Comparison of ENCODE assay signal across 8 mouse cellular contexts in genomic region chr8:47690674-47691078, GRCm38 (mm10). TPM values are rescaled to one million over a fixed set of nuclear protein-coding genes. Genes with fewer than 3 reads are reported as not detected.
DNase-seq lines count a peak whose midpoint lies in the region; ATAC-seq and TF ChIP-seq lines count a peak whose summit lies in the region.

No protein-coding gene starts in this region.

- H3K9me3 ChIP-seq in kidney, embryonic 14.5 days (ENCODE audit: control insufficient read depth, low read length), result no peaks in the 10 kb centered on the region
- no peaks in the 10 kb centered on the region for H3K9me3 ChIP-seq in stomach, postnatal 0 days (ENCODE audit: control insufficient read depth, low read length)

- DNase-seq in adrenal gland, postnatal 36 days, result peak; percentile 15 to 23
- no peak for DNase-seq in adrenal gland, adult 18-20 months (ENCODE audit: low spot score in 2 of 2)
- DNase-seq in heart, adult 2 months, result peak; percentile 52 to 54
- DNase-seq in lung, postnatal 25 days (ENCODE audit: low spot score), result peak; percentile 53
- peak; percentile 28 for DNase-seq in stomach, postnatal 0 days (ENCODE audit: low spot score)
- DNase-seq in ovary, postnatal 36 days (ENCODE audit: low spot score), result no peak
- DNase-seq in right cerebral cortex, postnatal 14 days, result no peak

- H3K4me3 ChIP-seq in heart, adult 2 months, result peak overlapping the region; percentile 31
- peak overlapping the region; percentile 22; the same call in 1 of the 2 replicates for H3K4me3 ChIP-seq in kidney, embryonic 14.5 days (ENCODE audit: low read length)
- H3K4me3 ChIP-seq in stomach, postnatal 0 days (ENCODE audit: low read depth, low read length), result peak overlapping the region; percentile 10

- 5% methylated on average over 16 of the region's 16 CpGs for WGBS in heart, adult 2 months
- WGBS in kidney, embryonic 14.5 days, result 7% methylated on average over 16 of the region's 16 CpGs
- WGBS in stomach, postnatal 0 days, result 7% methylated on average over 16 of the region's 16 CpGs

- H3K4me1 ChIP-seq in heart, adult 2 months (ENCODE audit: control insufficient read depth, insufficient read depth, low read length), result peaks cover 2% of the 10 kb centered on the region; the same call in 1 of the 2 replicates
- no peaks in the 10 kb centered on the region for H3K4me1 ChIP-seq in kidney, embryonic 14.5 days (ENCODE audit: control insufficient read depth, insufficient read depth, low read length)
- no peaks in the 10 kb centered on the region for H3K4me1 ChIP-seq in stomach, postnatal 0 days (replicated peaks; ENCODE audit: control insufficient read depth, insufficient read depth)

- TF ChIP-seq CTCF in heart, adult 2 months (IDR thresholded peaks at IDR 0.05), result no peak
- TF ChIP-seq CTCF in stomach, postnatal 0 days (IDR thresholded peaks at IDR 0.05; ENCODE audit: low read depth), result no peak

- TF ChIP-seq POLR2A in heart, adult 2 months (IDR thresholded peaks at IDR 0.05; ENCODE audit: insufficient read depth, low read depth, low read length), result no peak

- TF ChIP-seq EP300 in heart, adult 2 months (IDR thresholded peaks at IDR 0.05; ENCODE audit: insufficient read depth, low read depth, low read length), result no peak
- no peak for TF ChIP-seq EP300 in stomach, postnatal 0 days (optimal IDR thresholded peaks at IDR 0.05)

- intact Hi-C loops in heart, adult 2 months (cut with DNase I), result loop anchor here (5.0 to 10.0 kb wide), 3 partner anchors 138 to 306 kb away; partner anchors contain the start of genes Rwdd4a and Trappc11

- H3K4me2 ChIP-seq in kidney, embryonic 14.5 days (replicated peaks; ENCODE audit: low read depth, low read length), result peak overlapping the region; percentile 50
- peak overlapping the region; percentile 44 for H3K4me2 ChIP-seq in stomach, postnatal 0 days (replicated peaks; ENCODE audit: low read depth)

- H3K27ac ChIP-seq in heart, adult 2 months, result peak overlapping the region; percentile 65
- H3K27ac ChIP-seq in kidney, embryonic 14.5 days (ENCODE audit: low read depth, low read length), result no peak overlapping the region
- H3K27ac ChIP-seq in stomach, postnatal 0 days (replicated peaks), result no peak overlapping the region

- no peaks in the 10 kb centered on the region for H3K27me3 ChIP-seq in heart, adult 2 months (ENCODE audit: control insufficient read depth, insufficient read depth, low read length)
- no peaks in the 10 kb centered on the region for H3K27me3 ChIP-seq in kidney, embryonic 14.5 days (ENCODE audit: control insufficient read depth, insufficient read depth, low read length)
- H3K27me3 ChIP-seq in stomach, postnatal 0 days (ENCODE audit: control insufficient read depth, insufficient read depth, low read length), result no peaks in the 10 kb centered on the region

- H3K9ac ChIP-seq in heart, adult 2 months (ENCODE audit: low read depth, low read length), result peak overlapping the region; percentile 40
- H3K9ac ChIP-seq in kidney, embryonic 14.5 days (ENCODE audit: low read depth, low read length), result peak overlapping the region; percentile 47; the same call in 1 of the 2 replicates
- peak overlapping the region; percentile 45 for H3K9ac ChIP-seq in stomach, postnatal 0 days (ENCODE audit: low read length)

- no peaks in the 10 kb centered on the region for H3K79me2 ChIP-seq in heart, adult 2 months (replicated peaks; ENCODE audit: control insufficient read depth, insufficient read depth, low read length)

- no peaks in the 10 kb centered on the region for H3K36me3 ChIP-seq in heart, adult 2 months (ENCODE audit: control insufficient read depth, insufficient read depth, low read length)
- H3K36me3 ChIP-seq in kidney, embryonic 14.5 days (ENCODE audit: control insufficient read depth, insufficient read depth, low read length), result no peaks in the 10 kb centered on the region
- no peaks in the 10 kb centered on the region for H3K36me3 ChIP-seq in stomach, postnatal 0 days (ENCODE audit: control insufficient read depth, insufficient read depth, low read length)

- ATAC-seq in kidney, embryonic 14.5 days (ENCODE audit: low FRiP score, low TSS enrichment), result no peak
- no peak for ATAC-seq in stomach, postnatal 0 days (ENCODE audit: low FRiP score, low TSS enrichment)

RNA-seq across cellular contexts. Expression of gene Ing2, which starts 15.3 kb away (rescaled TPM):
- 10 to 100 TPM; 20.5 to 24.3 TPM for total RNA-seq in adrenal gland, postnatal 36 days (2021)
- 10 to 100 TPM; 15.6 to 25.4 TPM for total RNA-seq in adrenal gland, adult 18-20 months (2021)
- total RNA-seq in heart, adult 2 months (2021), result 1 to 10 TPM; 3.8 to 4.9 TPM
- polyA plus RNA-seq in heart, adult 2 months (2012; rRNA removed), result 2.6 and 3.1 TPM in 2 replicates
- polyA plus RNA-seq in kidney, embryonic 14.5 days (2014; fragmentation: Nextera tagmentation; extraction: Ambion mirVana), result 15.0 and 22.4 TPM in 2 replicates
- 9.9 and 12.8 TPM in 2 replicates for polyA plus RNA-seq in stomach, postnatal 0 days (2015; fragmentation: Nextera tagmentation; extraction: Ambion mirVana)

RNA-seq across cellular contexts. Expression of gene Cdkn2aip, which starts 23.1 kb away (rescaled TPM):
- total RNA-seq in adrenal gland, postnatal 36 days (2021), result 10 to 100 TPM; 13.9 to 16.2 TPM
- total RNA-seq in adrenal gland, adult 18-20 months (2021), result 10 to 100 TPM; 11.8 to 13.1 TPM
- total RNA-seq in heart, adult 2 months (2021), result 1 to 10 TPM; 7.9 to 8.5 TPM
- polyA plus RNA-seq in heart, adult 2 months (2012; rRNA removed), result 3.2 and 3.9 TPM in 2 replicates
- polyA plus RNA-seq in kidney, embryonic 14.5 days (2014; fragmentation: Nextera tagmentation; extraction: Ambion mirVana), result 26.0 and 33.7 TPM in 2 replicates
- polyA plus RNA-seq in stomach, postnatal 0 days (2015; fragmentation: Nextera tagmentation; extraction: Ambion mirVana), result 13.0 and 13.1 TPM in 2 replicates

Comparison
In these comparisons a context has a peak if more than half of its experiments do, and no peak if none do; other contexts are left out.
1. DNase-seq: peak in adrenal gland, postnatal 36 days (2 of 2), heart, adult 2 months (2 of 2), lung, postnatal 25 days (single experiment) and stomach, postnatal 0 days (single experiment); none in adrenal gland, adult 18-20 months (0 of 2), ovary, postnatal 36 days (single experiment) and right cerebral cortex, postnatal 14 days (single experiment).
2. Peak in every context shown above with its lines, with median percentiles within 50 percentile points of each other: H3K4me3 ChIP-seq and H3K9ac ChIP-seq.